Mouse (Mus musculus) limb, embryonic 10.5 days (tissue): Measurements from ENCODE around the gene Fkbp4. TPM values are rescaled to one million over a fixed set of nuclear protein-coding genes. Genes with fewer than 3 reads are reported as not detected.

Experiments
- DNase-seq: peaks from one replicate; pipeline ENCODE4 v3.0.0-alpha.2; 2017; ENCODE audit warnings: low spot score
- H3K27ac ChIP-seq: fragments of 300-500 bp; sonication (generic); 2 replicates; pipeline ENCODE4 v1.5.1; 2016; ENCODE audit warnings: mild to moderate bottlenecking
- H3K27me3 ChIP-seq: fragments of 300-500 bp; sonication (generic); 2 replicates; pipeline ENCODE4 v1.6.1; 2016; ENCODE audit warnings: low read depth, mild to moderate bottlenecking; ENCODE audit not compliant: poor library complexity, severe bottlenecking
- H3K36me3 ChIP-seq: fragments of 300-500 bp; sonication (generic); 2 replicates; pipeline ENCODE4 v1.6.1; 2016; ENCODE audit warnings: mild to moderate bottlenecking, moderate library complexity
- H3K4me1 ChIP-seq: fragments of 300-500 bp; sonication (generic); 2 replicates; pipeline ENCODE4 v1.6.1; 2016
- H3K4me3 ChIP-seq: fragments of 300-500 bp; sonication (generic); 2 replicates; pipeline ENCODE4 v1.5.1; 2016; ENCODE audit warnings: mild to moderate bottlenecking, moderate library complexity
- H3K9me3 ChIP-seq: fragments of 300-500 bp; sonication (generic); replicated peaks from 2 replicates; pipeline ENCODE4 v1.6.1; 2016; ENCODE audit warnings: mild to moderate bottlenecking
- WGBS: fragments of 180-500 bp; shearing (Covaris S2); methylation state at CpG from one replicate; pipeline ENCODE4 v1.1.7; 2016; 5-methylcytosine and 5-hydroxymethylcytosine counted together
- polyA plus RNA-seq: library from polyadenylated mRNA; unstranded; fragments of >200 nt; fragmentation: Nextera tagmentation; extraction: Ambion mirVana; gene quantifications from 2 replicates; pipeline ENCODE4 v1.2.1, GENCODE M21; 2016

Gene Fkbp4
- polyA plus RNA-seq, 1 experiment from 2014 or later: 797 TPM

DNA sequence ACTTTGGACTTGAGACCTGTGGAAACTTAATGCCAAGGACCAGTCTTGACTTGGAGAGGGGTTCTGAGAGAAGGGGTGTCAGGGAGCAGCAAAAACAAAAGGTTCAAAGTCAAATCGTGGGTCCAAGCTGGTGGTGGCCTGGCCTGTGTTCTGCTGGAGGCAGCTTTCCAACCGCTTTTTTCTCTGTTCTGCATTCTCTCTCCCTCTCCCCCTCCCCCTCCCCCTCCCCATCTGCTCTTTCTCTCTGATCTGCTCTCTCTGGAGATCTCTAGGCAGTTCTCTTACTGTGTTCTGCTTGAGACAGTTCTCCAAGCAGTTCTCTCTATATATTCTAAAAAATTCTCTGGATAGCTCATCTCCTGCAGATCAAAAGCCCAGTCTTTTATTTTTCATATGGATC is 21.8 kb upstream of the Fkbp4 start:
- Histone ChIP-seq H3K36me3 (no peaks in the 10 kb centered on the region), H3K9me3 (no peaks in the 10 kb centered on the region), H3K27ac (no peak overlapping the region), H3K4me3 (no peak overlapping the region), H3K4me1 (no peaks in the 10 kb centered on the region), H3K27me3 (no peaks in the 10 kb centered on the region)
- 50% methylated on average over 2 of the region's 2 CpGs for WGBS
- DNase-seq: no peak

DNA sequence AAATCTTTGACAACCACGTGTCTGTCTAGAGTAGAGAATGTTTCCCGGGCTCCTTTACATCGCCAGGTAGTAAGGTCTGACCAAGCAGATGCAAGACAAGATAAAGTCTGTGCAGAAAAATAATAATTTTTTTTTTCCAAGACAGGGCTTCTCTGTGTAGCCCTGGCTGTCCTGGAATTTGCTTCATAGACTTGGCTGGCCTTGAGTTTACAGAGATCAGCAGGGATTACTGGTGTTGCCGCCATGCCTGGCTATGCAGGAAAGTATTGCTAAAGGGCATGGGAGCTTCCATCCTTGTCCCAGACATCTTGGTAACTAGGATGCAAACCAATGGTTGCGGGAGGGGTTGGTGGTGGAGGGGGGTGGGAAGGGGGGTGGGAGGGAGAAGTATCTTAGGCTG is 18.7 kb upstream of the Fkbp4 start:
- Histone ChIP-seq H3K4me1 (0 out of 2 replicates have a peak, but pooled peaks cover 4% of the 10 kb centered on the region), H3K9me3 (no peaks in the 10 kb centered on the region), H3K27ac (no peak overlapping the region), H3K36me3 (no peaks in the 10 kb centered on the region), H3K27me3 (no peaks in the 10 kb centered on the region), H3K4me3 (no peak overlapping the region)
- no peak for DNase-seq
- WGBS: 87% methylated on average over 5 of the region's 5 CpGs

DNA sequence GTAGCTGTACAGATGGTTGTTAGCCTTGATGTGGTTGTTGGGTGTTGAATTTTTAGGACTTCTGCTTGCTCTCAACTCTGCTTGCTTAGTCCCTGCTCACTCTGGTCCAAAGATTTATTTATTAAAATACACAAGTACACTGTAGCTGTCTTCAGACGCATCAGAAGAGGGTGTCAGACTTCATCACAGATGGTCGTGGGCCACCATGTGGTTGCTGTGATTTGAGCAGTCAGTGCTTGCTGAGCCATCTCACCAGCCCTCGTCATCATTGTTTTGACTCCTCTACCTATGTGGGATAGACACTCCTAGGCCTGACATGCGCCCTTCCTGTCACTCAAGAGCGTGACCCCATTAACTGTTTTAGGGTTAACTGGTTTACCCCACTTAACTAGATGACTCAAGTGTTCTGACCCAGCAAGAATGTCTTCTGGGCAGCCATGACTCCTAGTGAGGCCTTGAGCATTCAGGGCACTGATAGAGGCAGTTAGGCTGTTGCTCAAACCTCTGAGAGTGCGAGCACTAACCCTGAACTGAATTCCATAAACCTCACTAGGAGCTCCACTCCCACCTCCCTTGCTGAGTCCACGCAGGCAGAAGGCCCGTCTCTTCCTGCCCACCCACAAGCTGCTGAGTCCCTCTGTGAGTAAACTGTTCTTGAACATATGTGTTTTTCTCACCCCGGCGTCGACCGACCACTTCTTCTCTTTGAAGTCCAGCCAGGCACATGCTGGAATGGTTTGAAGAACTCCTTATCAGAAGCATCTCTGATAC is 17.5 kb upstream of the Fkbp4 start:
- Histone ChIP-seq H3K27me3 (no peaks in the 10 kb centered on the region), H3K27ac (no peak overlapping the region), H3K9me3 (no peaks in the 10 kb centered on the region), H3K4me3 (no peak overlapping the region), H3K36me3 (no peaks in the 10 kb centered on the region), H3K4me1 (0 out of 2 replicates have a peak, but pooled peaks cover 6% of the 10 kb centered on the region)
- whole genome bisulfite sequencing: 82% methylated on average over 12 of the region's 12 CpGs
- DNase-seq: no peak

DNA sequence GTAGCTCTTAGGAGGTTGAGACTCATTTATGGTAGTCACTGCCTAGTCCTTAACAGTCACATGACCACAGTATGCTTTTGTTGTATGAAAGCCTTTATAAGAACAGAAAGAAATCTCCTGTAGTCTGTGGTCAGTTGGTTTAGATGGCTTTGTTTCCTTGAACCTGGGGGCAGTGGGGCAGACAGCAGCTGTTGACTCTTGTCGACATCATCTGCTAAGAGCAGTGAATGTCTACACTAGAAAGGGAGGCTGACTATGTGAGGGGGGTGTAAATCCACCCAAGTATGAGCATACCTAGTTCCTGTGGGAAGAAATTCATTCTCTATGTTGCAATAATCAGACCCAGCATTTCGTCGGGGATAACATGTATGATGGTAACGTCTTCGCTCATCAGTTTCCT is 8.6 kb upstream of the Fkbp4 start:
- Histone ChIP-seq H3K36me3 (no peaks in the 10 kb centered on the region), H3K27me3 (no peaks in the 10 kb centered on the region), H3K4me3 (no peak overlapping the region), H3K4me1 (peaks cover 6% of the 10 kb centered on the region; the same call in 1 of the 2 replicates), H3K9me3 (no peaks in the 10 kb centered on the region), H3K27ac (no peak overlapping the region)
- no peak for DNase-seq
- WGBS: over 99% methylated on average over 5 of the region's 5 CpGs

DNA sequence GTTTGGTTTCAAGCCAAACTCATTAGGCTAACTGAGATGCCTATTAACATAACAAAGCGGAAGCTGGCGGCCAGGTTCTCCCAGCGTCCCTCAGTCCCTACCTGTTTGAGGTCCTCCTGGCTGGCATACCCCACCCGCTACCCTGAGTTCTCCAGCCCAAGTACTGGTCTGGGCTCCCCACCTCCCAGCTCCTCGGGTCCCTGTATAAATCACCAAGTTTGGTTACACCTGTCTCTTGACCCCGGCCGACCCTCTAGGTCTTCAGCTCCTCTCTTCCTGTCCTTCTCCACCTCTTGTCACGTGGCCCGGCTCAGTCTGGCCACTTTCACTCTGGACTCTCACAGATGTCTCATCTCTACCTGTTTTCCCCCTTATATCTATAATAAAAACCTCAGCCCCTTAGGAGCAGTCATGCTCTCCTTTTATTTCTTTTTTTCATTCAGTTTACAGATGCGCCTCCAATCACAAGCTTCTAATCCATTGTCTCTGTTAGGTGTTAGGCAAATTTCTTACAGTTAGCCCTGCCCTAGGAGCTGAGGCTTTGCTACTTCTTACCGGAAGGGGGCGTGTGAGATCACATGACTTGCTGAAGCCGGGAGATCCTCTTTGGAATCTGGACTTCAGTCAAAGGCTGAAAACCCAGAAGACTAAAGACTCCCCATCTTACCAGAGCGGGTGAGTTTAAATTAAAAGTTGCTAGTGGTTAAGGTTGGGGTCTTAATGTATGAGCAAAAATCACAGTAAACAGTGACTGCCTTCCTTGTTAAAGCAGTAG is 7.5 kb upstream of the Fkbp4 start:
- H3K9me3 ChIP-seq: no peaks in the 10 kb centered on the region
- DNase-seq: peak; percentile 56
- H3K4me1 ChIP-seq: peaks cover 5% of the 10 kb centered on the region; the same call in 1 of the 2 replicates
- H3K27me3 ChIP-seq: no peaks in the 10 kb centered on the region
- peak overlapping the region; percentile 28 for H3K4me3 ChIP-seq
- no peaks in the 10 kb centered on the region for H3K36me3 ChIP-seq
- H3K27ac ChIP-seq: no peak overlapping the region
- WGBS: 12% methylated on average over 14 of the region's 14 CpGs

DNA sequence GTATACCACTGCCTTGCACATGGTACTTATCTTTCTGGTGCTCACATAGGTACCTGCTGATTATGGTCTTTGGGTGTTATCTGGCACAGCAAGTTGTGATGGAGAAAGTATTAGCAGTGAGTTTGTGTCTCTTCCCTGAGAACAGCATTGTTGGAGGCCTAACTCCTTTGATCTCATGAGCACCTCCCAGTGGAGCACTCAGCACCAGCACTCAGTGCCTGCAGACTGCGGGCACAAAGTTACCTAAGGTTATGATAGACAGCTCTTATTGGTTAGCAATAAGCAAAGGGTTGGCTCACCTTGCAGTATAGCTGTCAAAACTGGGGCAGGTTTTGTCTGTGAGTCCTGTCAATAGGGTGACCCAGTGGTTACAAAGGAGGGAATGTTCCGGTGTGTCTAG is 1.8 kb upstream of the Fkbp4 start:
- Histone ChIP-seq H3K4me1 (peaks cover 20% of the 10 kb centered on the region), H3K27me3 (no peaks in the 10 kb centered on the region), H3K9me3 (no peaks in the 10 kb centered on the region), H3K36me3 (peaks cover 16% of the 10 kb centered on the region), H3K27ac (no peak overlapping the region), H3K4me3 (no peak overlapping the region)
- no peak for DNase-seq
- WGBS: 93% methylated on average over 2 of the region's 2 CpGs

DNA sequence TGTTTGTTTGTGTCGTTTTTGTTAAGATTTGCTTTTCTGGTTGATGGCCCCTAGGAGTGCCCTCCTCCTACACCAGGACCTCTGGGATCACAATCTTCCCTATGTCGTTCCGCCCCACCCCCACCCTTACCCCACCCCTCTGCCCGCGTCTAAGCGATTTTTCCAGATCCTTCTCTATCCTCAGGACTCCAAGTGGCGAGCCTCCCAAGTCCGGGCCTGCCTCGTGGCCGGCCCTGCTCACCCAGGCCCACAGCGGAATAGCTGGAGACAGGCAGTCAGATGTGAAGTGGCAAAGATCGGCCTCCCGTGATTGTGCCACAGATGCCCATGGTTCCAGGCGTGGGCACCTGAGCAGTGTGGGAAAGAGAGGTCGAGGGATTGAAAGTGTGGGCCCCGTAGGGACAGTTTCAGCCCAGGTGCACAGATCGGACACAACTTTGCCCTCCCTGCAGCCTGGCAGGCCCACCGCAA is 429 bp upstream of the Fkbp4 start:
- H3K36me3 ChIP-seq: peaks cover 30% of the 10 kb centered on the region
- H3K27me3 ChIP-seq: no peaks in the 10 kb centered on the region
- peak overlapping the region; percentile 98 for H3K27ac ChIP-seq
- H3K9me3 ChIP-seq: no peaks in the 10 kb centered on the region
- peaks cover 20% of the 10 kb centered on the region for H3K4me1 ChIP-seq
- DNase-seq: no peak
- 32% methylated on average over 18 of the region's 18 CpGs for WGBS
- peak overlapping the region; percentile 99 for H3K4me3 ChIP-seq

DNA sequence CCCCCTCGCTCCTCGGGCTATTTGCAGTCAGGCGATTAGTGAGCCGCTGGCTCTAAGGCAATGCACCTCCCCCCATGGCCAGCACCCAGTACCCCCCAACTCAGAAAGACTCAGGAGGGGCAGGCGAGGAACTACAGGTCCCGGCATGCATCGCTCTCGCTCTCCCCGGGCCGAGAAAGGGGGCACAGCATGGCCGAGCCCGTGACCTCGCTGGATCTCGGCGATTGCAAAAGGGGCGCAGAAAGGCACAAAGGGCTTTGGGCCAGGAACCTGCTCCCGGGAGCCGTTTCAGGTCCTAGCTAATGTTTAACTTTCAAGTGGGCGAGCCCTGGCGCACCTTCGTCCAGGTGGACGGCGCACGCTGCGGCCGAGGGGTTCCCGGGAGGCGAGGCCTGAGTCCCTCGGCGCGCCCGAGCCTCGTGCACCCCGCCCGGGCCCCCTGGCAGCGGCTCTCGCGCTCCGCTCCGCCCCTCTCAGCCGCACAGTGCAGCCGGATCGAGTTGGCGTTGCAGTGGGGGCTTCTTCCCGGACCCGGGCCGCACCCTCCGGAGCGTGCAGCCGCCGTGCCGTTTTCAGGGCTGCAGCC is 653 bp downstream of the Fkbp4 start:
- Histone ChIP-seq H3K4me3 (peak overlapping the region; percentile 99), H3K27me3 (no peaks in the 10 kb centered on the region), H3K27ac (peak overlapping the region; percentile 98), H3K9me3 (no peaks in the 10 kb centered on the region), H3K4me1 (peaks cover 20% of the 10 kb centered on the region), H3K36me3 (peaks cover 41% of the 10 kb centered on the region)
- peak; percentile 82 for DNase-seq
- under 1% methylated on average over 52 of the region's 52 CpGs for WGBS

DNA sequence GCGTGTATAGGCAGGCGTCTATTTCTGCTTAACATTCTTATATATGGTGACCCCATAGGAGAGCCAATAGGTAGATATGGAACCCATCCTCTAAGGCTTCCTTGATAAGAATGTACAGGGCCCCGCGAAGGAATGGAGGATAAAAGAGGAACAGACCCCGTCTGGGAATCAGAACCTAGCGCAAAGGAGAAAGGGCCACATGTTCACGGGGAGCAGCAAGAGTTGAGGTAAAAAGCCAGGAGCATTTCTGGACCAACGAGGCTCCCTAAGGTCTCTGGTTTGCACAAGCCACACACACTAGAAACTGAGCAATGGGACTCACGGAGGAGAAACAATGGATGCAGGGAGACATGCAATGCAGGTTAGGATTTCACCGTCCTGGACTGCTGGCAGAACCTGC is 1.2 kb downstream of the Fkbp4 start:
- Histone ChIP-seq H3K4me1 (peaks cover 20% of the 10 kb centered on the region), H3K4me3 (peak overlapping the region; percentile 99), H3K27ac (peak overlapping the region; percentile 98), H3K27me3 (no peaks in the 10 kb centered on the region), H3K36me3 (peaks cover 46% of the 10 kb centered on the region), H3K9me3 (no peaks in the 10 kb centered on the region)
- WGBS: 6% methylated on average over 10 of the region's 10 CpGs
- no peak for DNase-seq

DNA sequence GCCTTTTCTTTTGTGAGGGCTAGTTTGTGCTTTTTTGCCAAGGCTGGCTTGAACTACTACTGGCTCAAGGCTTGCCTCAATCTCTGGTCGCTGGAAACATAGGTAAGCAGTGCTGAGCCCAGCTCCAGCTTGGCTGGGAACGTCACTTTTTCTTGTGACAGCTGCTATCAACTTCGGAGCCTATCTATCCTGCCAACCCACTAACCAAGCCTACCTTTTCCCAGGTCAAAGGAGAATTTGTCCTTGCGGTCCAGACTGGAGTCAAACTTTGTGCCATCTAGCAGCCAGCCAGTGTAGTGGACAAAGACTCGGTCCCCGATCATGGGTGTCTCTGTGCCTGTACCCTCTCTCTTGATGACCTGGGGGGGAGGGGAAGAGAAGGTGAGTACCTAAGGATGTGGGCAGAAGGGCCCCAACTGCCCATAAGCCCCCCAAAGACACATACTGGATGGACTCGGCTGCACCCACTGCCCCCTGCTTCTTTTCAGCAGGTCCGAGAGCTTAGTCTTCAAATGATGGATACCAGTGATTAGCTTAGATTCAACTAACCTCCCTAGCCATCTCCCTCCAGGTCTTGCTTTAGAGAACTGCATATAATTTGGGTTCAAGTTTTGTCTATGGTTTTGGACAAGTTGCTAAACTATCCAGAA is 2.0 kb downstream of the Fkbp4 start:
- Histone ChIP-seq H3K27ac (peak overlapping the region; percentile 98), H3K36me3 (peaks cover 54% of the 10 kb centered on the region), H3K27me3 (no peaks in the 10 kb centered on the region), H3K4me3 (peak overlapping the region; percentile 99), H3K9me3 (no peaks in the 10 kb centered on the region), H3K4me1 (peaks cover 20% of the 10 kb centered on the region)
- no peak for DNase-seq
- WGBS: 93% methylated on average over 8 of the region's 8 CpGs

DNA sequence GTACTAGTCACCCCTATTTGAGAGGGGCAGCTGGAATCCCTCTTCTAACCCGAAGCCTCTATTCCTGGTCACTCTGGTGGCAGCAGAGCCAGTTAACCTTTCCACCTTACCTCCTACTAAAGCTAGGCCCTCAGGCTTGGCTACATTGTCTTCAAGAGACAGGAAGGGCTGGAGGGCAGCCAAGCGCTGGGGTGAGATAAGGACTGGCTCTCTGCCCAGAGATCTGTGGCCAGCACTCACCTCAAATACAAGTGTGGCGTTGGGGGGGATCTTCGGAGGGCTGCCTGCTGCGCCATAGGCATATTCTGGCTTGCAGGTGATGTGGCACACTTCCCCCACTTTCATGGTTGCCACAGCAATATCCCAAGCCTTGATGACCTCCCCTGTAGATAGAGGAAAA is 3.0 kb downstream of the Fkbp4 start:
- WGBS: 96% methylated on average over 5 of the region's 5 CpGs
- H3K27ac ChIP-seq: no peak overlapping the region
- H3K36me3 ChIP-seq: peaks cover 64% of the 10 kb centered on the region
- peaks cover 20% of the 10 kb centered on the region for H3K4me1 ChIP-seq
- H3K9me3 ChIP-seq: no peaks in the 10 kb centered on the region
- H3K4me3 ChIP-seq: no peak overlapping the region; the same call in 1 of the 2 replicates
- H3K27me3 ChIP-seq: no peaks in the 10 kb centered on the region
- DNase-seq: no peak

DNA sequence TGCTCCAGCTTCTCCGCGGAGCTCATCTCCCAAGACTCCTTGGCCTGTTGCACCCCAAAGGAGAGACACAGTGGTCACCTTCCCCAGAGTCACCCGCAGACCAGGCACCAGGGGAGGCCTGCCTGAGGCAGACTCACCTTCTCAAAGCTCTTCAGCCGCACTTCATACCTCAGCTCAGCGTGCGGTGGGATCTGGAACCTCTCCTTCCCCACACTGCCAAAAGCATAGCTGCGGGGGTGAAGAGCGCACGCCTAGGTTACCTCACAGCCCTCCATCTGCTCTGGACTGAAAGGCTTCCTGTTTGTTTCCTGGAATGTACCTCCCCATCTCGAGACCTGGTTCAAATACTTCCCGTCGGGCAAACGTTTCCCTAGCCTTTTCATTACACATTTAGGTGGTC is 4.9 kb downstream of the Fkbp4 start:
- H3K4me3 ChIP-seq: no peak overlapping the region
- H3K27me3 ChIP-seq: no peaks in the 10 kb centered on the region
- peaks cover 83% of the 10 kb centered on the region for H3K36me3 ChIP-seq
- H3K27ac ChIP-seq: no peak overlapping the region
- H3K9me3 ChIP-seq: no peaks in the 10 kb centered on the region
- H3K4me1 ChIP-seq: peaks cover 11% of the 10 kb centered on the region
- no peak for DNase-seq
- WGBS: 96% methylated on average over 13 of the region's 13 CpGs
